Mouse (Mus musculus): ENCODE data around the gene Pde4dip. TPM values are rescaled to one million over a fixed set of nuclear protein-coding genes. Genes with fewer than 3 reads are reported as not detected.

Pde4dip gene
- polyA plus RNA-seq, 1 experiment from 2014 or later: 76.6 TPM

DNA sequence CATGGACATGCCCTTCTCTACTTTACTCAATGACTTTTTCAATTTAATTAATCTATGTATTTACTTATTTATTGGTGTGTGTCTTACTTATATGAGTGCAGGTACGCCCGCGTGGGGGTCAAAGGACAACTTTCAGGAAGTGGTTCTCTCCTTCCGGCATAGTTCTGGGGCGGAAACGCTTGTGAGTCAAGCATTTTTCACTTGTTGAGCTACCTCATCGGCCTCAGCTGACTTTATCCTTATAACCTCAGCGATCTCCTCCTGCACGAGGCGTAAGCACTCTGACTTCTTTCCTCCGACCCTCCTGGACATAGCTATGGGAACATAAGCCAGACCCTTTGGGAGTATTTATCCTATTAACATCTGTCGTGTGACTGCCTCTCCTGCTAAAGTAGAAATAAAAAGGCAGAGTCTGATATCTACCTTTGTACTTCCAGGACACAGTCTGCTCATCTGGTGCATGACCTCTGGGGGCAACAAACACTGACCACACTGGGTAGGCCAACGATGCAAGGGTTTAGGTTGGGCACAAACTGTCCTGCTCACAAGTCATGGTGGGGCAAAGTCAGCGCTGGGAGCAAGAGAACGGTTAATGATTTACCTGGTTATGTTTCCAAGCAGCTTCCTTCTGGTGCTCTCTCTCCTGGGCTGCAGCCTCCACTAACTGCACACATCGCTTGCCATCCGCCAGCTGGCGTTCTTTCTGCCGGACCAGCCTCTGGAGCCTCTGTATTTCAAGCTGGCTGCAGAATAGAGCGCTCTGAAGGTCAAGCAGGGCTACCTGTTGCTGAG lies 132.0 kb downstream of the Pde4dip start:
- 90% methylated on average over 20 of the region's 20 CpGs for WGBS
- H3K36me3 ChIP-seq (replicated peaks; ENCODE audit: control insufficient read depth, insufficient read depth): peaks cover 79% of the 10 kb centered on the region
- no peaks in the 10 kb centered on the region for H3K4me1 ChIP-seq (replicated peaks; ENCODE audit: control insufficient read depth, insufficient read depth, low read length)
- H3K9me3 ChIP-seq (ENCODE audit: control insufficient read depth, low read length): no peaks in the 10 kb centered on the region
- DNase-seq (ENCODE audit: low spot score) (no peak), ATAC-seq (ENCODE audit: low FRiP score) (no peak)
- no peak overlapping the region for H3K9ac ChIP-seq
- no peak overlapping the region for H3K27ac ChIP-seq
- no peak overlapping the region for H3K4me2 ChIP-seq (replicated peaks)
- H3K4me3 ChIP-seq (replicated peaks; ENCODE audit: low read length): no peak overlapping the region
- no peaks in the 10 kb centered on the region for H3K27me3 ChIP-seq (ENCODE audit: control insufficient read depth, insufficient read depth, low read length)

DNA sequence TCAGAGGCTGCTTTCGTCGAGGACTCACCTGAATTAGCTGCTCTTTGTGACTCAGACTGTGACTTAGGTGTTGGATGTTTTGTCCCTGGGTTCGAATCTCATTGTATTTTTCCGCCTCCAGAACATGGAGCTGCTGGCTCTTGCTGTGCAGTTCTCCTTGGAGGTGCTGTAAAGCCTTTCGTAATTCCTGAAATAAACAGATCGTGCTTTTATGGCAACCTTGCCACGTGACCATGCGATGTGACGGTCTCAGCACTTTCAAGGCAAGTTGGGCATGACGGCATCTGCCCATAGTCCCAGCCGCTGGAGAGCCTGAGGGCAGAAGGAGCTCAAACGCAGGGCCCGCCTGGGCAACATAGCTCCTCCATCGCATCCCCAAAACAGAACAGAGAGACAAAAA lies 133.1 kb downstream of the Pde4dip start:
- Histone ChIP-seq H3K4me1 (replicated peaks; ENCODE audit: control insufficient read depth, insufficient read depth, low read length) (no peaks in the 10 kb centered on the region), H3K9ac (no peak overlapping the region), H3K27me3 (ENCODE audit: control insufficient read depth, insufficient read depth, low read length) (no peaks in the 10 kb centered on the region), H3K27ac (no peak overlapping the region), H3K4me3 (replicated peaks; ENCODE audit: low read length) (no peak overlapping the region), H3K9me3 (ENCODE audit: control insufficient read depth, low read length) (no peaks in the 10 kb centered on the region), H3K36me3 (replicated peaks; ENCODE audit: control insufficient read depth, insufficient read depth) (peaks cover 90% of the 10 kb centered on the region), H3K4me2 (replicated peaks) (no peak overlapping the region)
- WGBS: 96% methylated on average over 14 of the region's 14 CpGs
- DNase-seq (ENCODE audit: low spot score) (no peak), ATAC-seq (ENCODE audit: low FRiP score) (no peak)

DNA sequence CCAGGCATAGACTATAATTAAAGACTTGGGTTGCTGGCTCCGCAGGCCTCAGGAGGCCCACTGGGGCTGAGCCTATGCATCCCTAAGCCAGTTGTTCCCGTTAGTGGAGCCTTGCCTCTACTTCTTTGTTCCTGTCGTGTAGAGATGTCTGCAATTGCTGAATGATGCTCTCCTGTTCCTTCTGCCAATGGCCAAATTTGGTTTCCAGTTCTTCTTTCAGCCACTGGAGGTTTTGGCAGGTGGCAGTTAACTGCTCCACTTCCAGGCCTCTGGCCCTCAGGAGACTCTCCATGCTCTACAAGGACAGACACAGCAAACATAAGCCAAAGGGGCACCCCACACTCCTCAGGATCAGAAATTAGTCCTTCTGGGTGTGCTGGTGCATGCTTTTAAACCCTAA lies 135.6 kb downstream of the Pde4dip start:
- no peak overlapping the region for H3K9ac ChIP-seq
- H3K4me3 ChIP-seq (replicated peaks; ENCODE audit: low read length): no peak overlapping the region
- DNase-seq (ENCODE audit: low spot score) (no peak), ATAC-seq (ENCODE audit: low FRiP score) (no peak)
- no peak overlapping the region for H3K27ac ChIP-seq
- no peaks in the 10 kb centered on the region for H3K27me3 ChIP-seq (ENCODE audit: control insufficient read depth, insufficient read depth, low read length)
- H3K4me1 ChIP-seq (replicated peaks; ENCODE audit: control insufficient read depth, insufficient read depth, low read length): no peaks in the 10 kb centered on the region
- no peaks in the 10 kb centered on the region for H3K9me3 ChIP-seq (ENCODE audit: control insufficient read depth, low read length)
- H3K4me2 ChIP-seq (replicated peaks): no peak overlapping the region
- peaks cover 99% of the 10 kb centered on the region for H3K36me3 ChIP-seq (replicated peaks; ENCODE audit: control insufficient read depth, insufficient read depth)
- WGBS: 90% methylated on average over 3 of the region's 3 CpGs

DNA sequence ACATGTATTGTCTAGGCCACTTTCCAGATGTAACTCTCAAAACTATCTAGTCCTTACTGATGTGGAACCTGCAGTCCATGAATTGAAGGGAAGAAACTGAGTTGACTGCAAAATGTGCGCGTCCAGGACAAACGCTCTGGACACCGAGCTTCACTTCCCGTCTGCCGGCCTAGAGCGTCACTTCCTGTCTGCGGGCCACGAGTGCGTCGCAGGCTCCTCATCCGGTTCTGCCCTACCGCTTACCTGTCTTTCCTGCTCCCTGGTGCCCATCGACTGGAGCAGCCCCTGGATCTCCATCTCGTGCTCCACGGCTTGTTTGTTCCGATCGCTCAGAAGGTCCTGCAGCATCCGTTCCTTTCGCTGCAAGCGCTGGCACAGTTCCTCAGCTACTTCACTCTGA lies 136.9 kb downstream of the Pde4dip start:
- Histone ChIP-seq H3K27me3 (ENCODE audit: control insufficient read depth, insufficient read depth, low read length) (no peaks in the 10 kb centered on the region), H3K9ac (no peak overlapping the region), H3K9me3 (ENCODE audit: control insufficient read depth, low read length) (no peaks in the 10 kb centered on the region), H3K27ac (no peak overlapping the region), H3K4me3 (replicated peaks; ENCODE audit: low read length) (no peak overlapping the region), H3K4me2 (replicated peaks) (no peak overlapping the region), H3K4me1 (replicated peaks; ENCODE audit: control insufficient read depth, insufficient read depth, low read length) (no peaks in the 10 kb centered on the region), H3K36me3 (replicated peaks; ENCODE audit: control insufficient read depth, insufficient read depth) (peaks cover 99% of the 10 kb centered on the region)
- ATAC-seq (ENCODE audit: low FRiP score) (no peak), DNase-seq (ENCODE audit: low spot score) (no peak)
- WGBS: 97% methylated on average over 21 of the region's 21 CpGs

DNA sequence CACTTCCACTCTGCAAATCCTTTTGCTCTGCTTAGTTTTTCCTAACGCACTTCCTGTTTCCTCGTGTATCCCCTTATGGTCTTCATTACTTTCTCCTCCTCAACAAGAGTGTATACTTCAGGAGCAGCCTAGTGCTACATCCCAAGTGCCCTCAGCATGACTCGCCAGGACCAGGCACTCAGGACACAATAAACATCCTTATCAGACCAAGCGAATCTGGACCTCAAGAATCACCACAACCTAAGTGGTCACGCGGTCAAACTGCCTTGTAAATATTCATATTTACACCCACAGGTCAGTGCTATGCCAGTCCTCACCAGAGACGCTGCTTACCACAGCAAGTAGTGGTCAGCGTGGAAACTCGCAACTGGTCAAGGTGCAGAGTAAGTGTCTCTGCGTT lies 139.7 kb downstream of the Pde4dip start:
- Histone ChIP-seq H3K9ac (no peak overlapping the region), H3K27me3 (ENCODE audit: control insufficient read depth, insufficient read depth, low read length) (no peaks in the 10 kb centered on the region), H3K36me3 (replicated peaks; ENCODE audit: control insufficient read depth, insufficient read depth) (peaks cover 95% of the 10 kb centered on the region), H3K4me1 (replicated peaks; ENCODE audit: control insufficient read depth, insufficient read depth, low read length) (no peaks in the 10 kb centered on the region), H3K9me3 (ENCODE audit: control insufficient read depth, low read length) (no peaks in the 10 kb centered on the region), H3K4me2 (replicated peaks) (no peak overlapping the region), H3K4me3 (replicated peaks; ENCODE audit: low read length) (no peak overlapping the region), H3K27ac (no peak overlapping the region)
- no peak for DNase-seq (ENCODE audit: low spot score)
- 95% methylated on average over 10 of the region's 10 CpGs for WGBS
- ATAC-seq (ENCODE audit: low FRiP score): no peak

DNA sequence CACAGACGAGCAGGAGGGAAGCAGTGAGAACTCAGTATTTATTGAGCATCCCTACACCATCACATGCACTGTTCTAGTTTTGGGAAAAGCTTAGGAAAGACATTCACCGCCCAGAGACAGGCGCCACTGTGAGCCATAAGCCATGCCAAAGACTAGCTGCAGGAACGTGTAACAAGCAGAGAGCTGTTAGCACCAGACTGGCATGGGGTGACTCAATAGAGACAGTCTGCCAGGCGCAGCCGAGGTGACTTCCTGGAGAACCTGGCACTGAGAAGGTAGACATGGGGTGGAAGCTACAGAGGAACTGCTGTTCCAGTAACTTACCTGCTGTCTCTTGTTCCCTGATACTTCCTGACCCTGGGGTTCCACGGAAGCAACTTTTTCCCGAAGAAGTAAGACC lies 145.7 kb downstream of the Pde4dip start:
- Histone ChIP-seq H3K9ac (no peak overlapping the region), H3K36me3 (replicated peaks; ENCODE audit: control insufficient read depth, insufficient read depth) (peaks cover 93% of the 10 kb centered on the region), H3K27ac (no peak overlapping the region), H3K9me3 (ENCODE audit: control insufficient read depth, low read length) (no peaks in the 10 kb centered on the region), H3K27me3 (ENCODE audit: control insufficient read depth, insufficient read depth, low read length) (no peaks in the 10 kb centered on the region), H3K4me3 (replicated peaks; ENCODE audit: low read length) (no peak overlapping the region), H3K4me2 (replicated peaks) (no peak overlapping the region), H3K4me1 (replicated peaks; ENCODE audit: control insufficient read depth, insufficient read depth, low read length) (no peaks in the 10 kb centered on the region)
- WGBS: 96% methylated on average over 8 of the region's 8 CpGs
- DNase-seq (ENCODE audit: low spot score): no peak
- ATAC-seq (ENCODE audit: low FRiP score): no peak

DNA sequence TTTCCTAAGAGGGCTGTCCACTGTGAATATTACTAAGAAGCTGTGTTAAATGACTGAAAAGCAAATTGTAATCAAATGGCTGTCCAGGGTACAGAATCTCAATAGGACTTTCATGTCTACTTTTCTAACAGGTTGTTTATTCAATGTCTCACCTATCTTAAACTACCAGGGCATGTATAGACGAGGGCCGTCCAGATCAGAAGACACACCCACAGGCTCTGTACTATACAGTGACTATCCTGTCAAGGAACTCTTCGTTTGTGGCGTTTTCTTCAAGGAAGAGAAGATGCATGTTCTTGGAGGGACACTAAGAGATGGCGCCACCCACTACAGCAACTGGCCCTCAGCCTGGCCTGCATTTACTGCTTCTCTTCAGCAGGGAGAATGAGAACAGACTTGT lies 152.9 kb downstream of the Pde4dip start:
- Histone ChIP-seq H3K36me3 (replicated peaks; ENCODE audit: control insufficient read depth, insufficient read depth) (peaks cover 47% of the 10 kb centered on the region), H3K4me2 (replicated peaks) (no peak overlapping the region), H3K9me3 (ENCODE audit: control insufficient read depth, low read length) (no peaks in the 10 kb centered on the region), H3K4me1 (replicated peaks; ENCODE audit: control insufficient read depth, insufficient read depth, low read length) (no peaks in the 10 kb centered on the region), H3K27me3 (ENCODE audit: control insufficient read depth, insufficient read depth, low read length) (no peaks in the 10 kb centered on the region), H3K4me3 (replicated peaks; ENCODE audit: low read length) (no peak overlapping the region), H3K9ac (no peak overlapping the region), H3K27ac (no peak overlapping the region)
- DNase-seq (ENCODE audit: low spot score) (no peak), ATAC-seq (ENCODE audit: low FRiP score) (no peak)
- WGBS: 91% methylated on average over 5 of the region's 5 CpGs

DNA sequence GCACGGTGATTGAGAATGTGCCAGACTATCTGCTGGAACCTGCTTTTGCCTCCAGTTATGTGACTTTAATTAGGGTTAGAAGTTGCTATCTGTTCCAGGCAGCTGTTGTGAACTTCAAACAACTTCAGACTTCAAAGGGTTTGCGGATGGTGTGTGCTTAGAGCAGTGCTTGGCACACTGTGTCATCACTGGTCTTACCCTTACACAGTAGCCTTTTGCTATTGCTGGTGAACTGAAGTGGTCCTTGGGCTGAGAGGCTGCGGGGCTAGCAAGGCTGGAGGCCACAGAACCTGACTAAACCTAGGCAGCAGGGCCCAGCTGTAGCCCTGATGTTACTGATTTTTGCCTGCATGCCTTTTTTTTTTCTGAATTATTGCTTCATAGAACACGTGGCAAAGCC lies 154.2 kb downstream of the Pde4dip start:
- Histone ChIP-seq H3K9ac (no peak overlapping the region), H3K27ac (no peak overlapping the region), H3K4me3 (replicated peaks; ENCODE audit: low read length) (no peak overlapping the region), H3K4me2 (replicated peaks) (no peak overlapping the region), H3K36me3 (replicated peaks; ENCODE audit: control insufficient read depth, insufficient read depth) (peaks cover 41% of the 10 kb centered on the region), H3K9me3 (ENCODE audit: control insufficient read depth, low read length) (no peaks in the 10 kb centered on the region), H3K27me3 (ENCODE audit: control insufficient read depth, insufficient read depth, low read length) (no peaks in the 10 kb centered on the region), H3K4me1 (replicated peaks; ENCODE audit: control insufficient read depth, insufficient read depth, low read length) (no peaks in the 10 kb centered on the region)
- no peak for ATAC-seq (ENCODE audit: low FRiP score)
- no peak for DNase-seq (ENCODE audit: low spot score)
- WGBS: 78% methylated on average over 4 of the region's 4 CpGs

DNA sequence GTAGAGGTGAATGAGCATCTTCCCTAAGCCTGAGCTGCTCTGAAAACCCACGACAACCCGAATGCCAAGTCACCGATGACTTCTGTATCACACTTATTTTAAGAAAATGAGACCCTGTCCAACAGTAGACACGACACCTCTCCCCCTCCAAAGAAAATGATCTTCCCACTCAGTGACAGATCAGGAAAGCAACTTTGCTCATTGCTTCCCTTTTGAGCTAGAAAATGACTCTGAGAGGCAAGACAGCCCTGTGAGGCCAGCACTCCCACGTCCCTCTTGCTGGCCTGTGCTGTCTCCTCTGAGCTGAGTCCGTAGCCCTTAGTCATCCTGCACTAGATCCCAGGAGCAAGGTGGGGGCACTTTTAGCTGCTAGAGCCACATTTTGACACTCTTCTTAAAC lies 155.9 kb downstream of the Pde4dip start:
- Histone ChIP-seq H3K27ac (no peak overlapping the region), H3K27me3 (ENCODE audit: control insufficient read depth, insufficient read depth, low read length) (no peaks in the 10 kb centered on the region), H3K4me2 (replicated peaks) (no peak overlapping the region), H3K9ac (no peak overlapping the region), H3K4me1 (replicated peaks; ENCODE audit: control insufficient read depth, insufficient read depth, low read length) (no peaks in the 10 kb centered on the region), H3K9me3 (ENCODE audit: control insufficient read depth, low read length) (no peaks in the 10 kb centered on the region), H3K4me3 (replicated peaks; ENCODE audit: low read length) (no peak overlapping the region), H3K36me3 (replicated peaks; ENCODE audit: control insufficient read depth, insufficient read depth) (peaks cover 27% of the 10 kb centered on the region)
- WGBS: 95% methylated on average over 6 of the region's 6 CpGs
- DNase-seq (ENCODE audit: low spot score): no peak
- ATAC-seq (ENCODE audit: low FRiP score): no peak

DNA sequence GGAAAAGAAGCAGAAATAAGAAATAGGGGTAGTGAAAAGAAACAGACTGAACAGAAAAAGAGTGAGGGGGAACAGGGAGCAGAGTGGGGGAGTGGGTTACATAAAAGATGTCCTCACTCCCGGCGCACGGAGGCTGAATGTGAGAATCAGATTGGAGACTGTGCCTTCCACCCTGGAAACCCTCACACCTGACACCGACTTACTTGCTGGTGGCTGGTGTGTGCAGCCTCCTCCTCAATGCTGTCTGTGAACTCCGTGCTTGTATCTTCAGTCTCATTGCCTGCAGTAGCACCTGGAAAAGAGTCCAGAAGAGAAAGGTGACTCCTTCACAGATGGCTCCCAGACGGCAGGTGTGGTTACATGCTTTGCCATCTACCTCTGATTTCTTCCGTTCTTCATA lies 157.9 kb downstream of the Pde4dip start:
- Histone ChIP-seq H3K27ac (no peak overlapping the region), H3K4me1 (replicated peaks; ENCODE audit: control insufficient read depth, insufficient read depth, low read length) (no peaks in the 10 kb centered on the region), H3K4me3 (replicated peaks; ENCODE audit: low read length) (no peak overlapping the region), H3K9me3 (ENCODE audit: control insufficient read depth, low read length) (no peaks in the 10 kb centered on the region), H3K27me3 (ENCODE audit: control insufficient read depth, insufficient read depth, low read length) (no peaks in the 10 kb centered on the region), H3K36me3 (replicated peaks; ENCODE audit: control insufficient read depth, insufficient read depth) (peaks cover 9% of the 10 kb centered on the region), H3K4me2 (replicated peaks) (no peak overlapping the region), H3K9ac (no peak overlapping the region)
- no peak for DNase-seq (ENCODE audit: low spot score)
- WGBS: 66% methylated on average over 7 of the region's 7 CpGs
- no peak for ATAC-seq (ENCODE audit: low FRiP score)

All from hindbrain, embryonic 14.5 days (tissue).